Mouse (Mus musculus): ENCODE data around the gene Crabp2. TPM values are rescaled to one million over a fixed set of nuclear protein-coding genes. Genes with fewer than 3 reads are reported as not detected.

Gene Crabp2
- total and polyA plus RNA-seq, 3 experiments, result 0.23 to 1.2 TPM; not detected in 1

DNA sequence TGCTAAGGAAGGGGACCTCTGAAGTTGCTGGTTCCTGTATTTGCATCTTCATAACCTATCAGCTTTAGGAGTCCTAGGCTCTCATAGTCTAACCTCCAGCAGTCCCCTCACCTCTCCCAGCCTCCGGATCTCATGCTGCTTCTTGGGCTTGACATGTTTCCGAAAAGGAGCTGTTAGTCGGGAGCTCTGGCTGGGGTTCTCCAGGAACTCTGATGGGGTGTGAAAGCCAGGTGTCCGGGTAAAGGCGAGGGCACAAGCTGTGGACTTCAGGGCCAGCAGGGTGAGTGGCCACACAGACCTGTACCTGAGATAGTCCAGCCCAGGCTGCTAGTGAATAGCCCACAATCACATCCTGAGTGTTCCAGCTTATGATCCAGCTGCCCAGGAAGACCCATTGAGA lies 21.0 kb upstream of the Crabp2 start:
- Histone ChIP-seq H3K9ac (ENCODE audit: control insufficient read depth, low read depth, low read length, poor library complexity, severe bottlenecking) (no peak overlapping the region), H3K79me2 (ENCODE audit: control insufficient read depth, insufficient read depth, low read length, poor library complexity) (peaks cover 36% of the 10 kb centered on the region), H3K4me1 (ENCODE audit: control insufficient read depth in 1 of 2, insufficient read depth in 2 of 2, low read length in 2 of 2) (peaks cover 0 to 15% of the 10 kb centered on the region in 2 experiments; a peak in 2 of 4 replicates), H3K36me3 (ENCODE audit: control insufficient read depth in 1 of 2, insufficient read depth in 2 of 2, low read length in 2 of 2) (peaks cover 3 to 18% of the 10 kb centered on the region in 2 experiments; a peak in 3 of 4 replicates), H3K9me3 (replicated peaks; ENCODE audit: insufficient read depth, low read length) (no peaks in the 10 kb centered on the region), H3K27me3 (ENCODE audit: control insufficient read depth in 1 of 2, insufficient read depth in 2 of 2, low read length in 2 of 2) (no peaks in the 10 kb centered on the region), H3K4me3 (ENCODE audit: control insufficient read depth in 1 of 2, insufficient read depth in 1 of 2, low read depth in 2 of 2, low read length in 2 of 2) (no peak overlapping the region), H3K27ac (ENCODE audit: control insufficient read depth, low read depth, low read length) (no peak overlapping the region)
- TF ChIP-seq GABPA (IDR thresholded peaks at IDR 0.05; ENCODE audit: low read depth, low read length) (no peak), BHLHE40 (IDR thresholded peaks at IDR 0.05; ENCODE audit: borderline replicate concordance, low read depth, low read length) (no peak), MYC (IDR thresholded peaks at IDR 0.05; ENCODE audit: low read depth, low read length) (no peak), MEF2A (IDR thresholded peaks at IDR 0.05; ENCODE audit: extremely low read depth, insufficient replicate concordance, low read depth, low read length, poor library complexity, severe bottlenecking) (no peak), POLR2AphosphoS2 (IDR thresholded peaks at IDR 0.05; ENCODE audit: low read length) (no peak), ZC3H11A (IDR thresholded peaks at IDR 0.05; ENCODE audit: low read depth, low read length) (no peak), ZNF384 (IDR thresholded peaks at IDR 0.05; ENCODE audit: low read depth, low read length) (no peak), POLR2AphosphoS5 (IDR thresholded peaks at IDR 0.05; ENCODE audit: borderline replicate concordance, low read depth, low read length) (no peak), CHD2 (IDR thresholded peaks at IDR 0.05; ENCODE audit: low read length) (no peak), EP300 (IDR thresholded peaks at IDR 0.05; ENCODE audit: low read depth in 1 of 2, low read length in 2 of 2) (no peak), E2F4 (IDR thresholded peaks at IDR 0.05; ENCODE audit: borderline replicate concordance, low read depth, low read length) (no peak), RCOR1 (IDR thresholded peaks at IDR 0.05; ENCODE audit: low read depth, low read length) (no peak), MYB (IDR thresholded peaks at IDR 0.05; ENCODE audit: low read depth, low read length) (no peak), USF1 (IDR thresholded peaks at IDR 0.05; ENCODE audit: low read depth, low read length) (no peak), SMC3 (IDR thresholded peaks at IDR 0.05; ENCODE audit: low read depth, low read length) (no peak), ZKSCAN1 (IDR thresholded peaks at IDR 0.05; ENCODE audit: low read depth, low read length) (no peak)
- DNase-seq (ENCODE audit: low read depth, low spot score), result no peak

DNA sequence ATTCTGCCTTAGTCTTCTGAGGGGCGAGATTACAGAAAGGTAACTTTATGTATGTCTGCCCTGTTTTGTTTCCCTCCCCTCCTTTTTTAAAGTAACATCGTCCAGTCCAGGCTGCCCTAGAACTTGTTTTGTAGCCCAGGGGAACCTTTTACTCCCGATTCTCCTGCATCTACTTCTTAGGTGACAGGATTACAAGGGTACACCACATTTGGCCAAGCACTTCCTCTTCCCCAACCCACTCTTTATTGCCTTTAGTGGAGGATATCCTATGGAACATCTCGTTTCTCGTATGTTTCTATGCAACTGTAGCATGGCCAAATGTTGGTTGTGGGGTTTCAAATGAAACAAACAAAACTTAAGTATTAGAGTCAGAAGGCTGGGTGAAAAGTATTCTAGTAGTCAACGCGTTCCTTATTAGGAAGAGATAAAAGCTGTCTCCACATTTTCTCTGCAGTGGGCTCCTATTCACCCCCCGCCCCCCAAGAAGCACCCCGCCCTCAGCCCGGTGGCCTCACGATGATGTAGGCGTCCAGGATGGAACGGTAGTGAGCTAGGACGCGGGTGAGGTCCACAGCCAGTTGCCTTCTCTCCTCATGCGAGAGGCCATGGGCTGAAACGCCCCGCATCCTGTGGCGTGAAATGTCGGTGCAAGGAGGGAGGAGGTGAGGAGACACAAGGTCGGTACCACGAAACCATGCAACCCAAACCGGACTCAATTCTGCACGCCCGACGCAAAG lies 19.0 kb upstream of the Crabp2 start:
- TF ChIP-seq TAL1 (IDR thresholded peaks at IDR 0.05; ENCODE audit: low read length) (no peak), RAD21 (IDR thresholded peaks at IDR 0.05; ENCODE audit: low read depth, low read length) (no peak), RCOR1 (IDR thresholded peaks at IDR 0.05; ENCODE audit: low read depth, low read length) (no peak), TBP (IDR thresholded peaks at IDR 0.05; ENCODE audit: low read depth, low read length) (peak; percentile 62; the same call in 1 of the 2 replicates), MEF2A (IDR thresholded peaks at IDR 0.05; ENCODE audit: extremely low read depth, insufficient replicate concordance, low read depth, low read length, poor library complexity, severe bottlenecking) (no peak), POLR2A (IDR thresholded peaks at IDR 0.05; ENCODE audit: control insufficient read depth in 1 of 2, insufficient read depth in 1 of 2, low read depth in 1 of 2, low read length in 2 of 2, poor library complexity in 1 of 2) (peak in 1 of 2 experiments; percentile 39; a peak in 2 of 4 replicates), CHD1 (IDR thresholded peaks at IDR 0.05; ENCODE audit: low read depth, low read length) (peak; percentile 56; the same call in 1 of the 2 replicates), HCFC1 (IDR thresholded peaks at IDR 0.05; ENCODE audit: low read depth, low read length) (peak; percentile 69; the same call in 1 of the 2 replicates), E2F4 (IDR thresholded peaks at IDR 0.05; ENCODE audit: borderline replicate concordance, low read depth, low read length) (no peak), MYC (IDR thresholded peaks at IDR 0.05; ENCODE audit: low read depth, low read length) (no peak), POLR2AphosphoS2 (IDR thresholded peaks at IDR 0.05; ENCODE audit: low read length) (0 out of 2 replicates have a peak, but pooled peaks have one; percentile 3), GABPA (IDR thresholded peaks at IDR 0.05; ENCODE audit: low read depth, low read length) (no peak), UBTF (IDR thresholded peaks at IDR 0.05; ENCODE audit: borderline replicate concordance, insufficient read depth, low read depth, low read length) (no peak)
- H3K9me3 ChIP-seq (replicated peaks; ENCODE audit: insufficient read depth, low read length), result no peaks in the 10 kb centered on the region
- peaks cover 9 to 31% of the 10 kb centered on the region in 2 experiments for H3K36me3 ChIP-seq (ENCODE audit: control insufficient read depth in 1 of 2, insufficient read depth in 2 of 2, low read length in 2 of 2)
- H3K9ac ChIP-seq (ENCODE audit: control insufficient read depth, low read depth, low read length, poor library complexity, severe bottlenecking), result peak overlapping the region; percentile 69
- H3K27ac ChIP-seq (ENCODE audit: control insufficient read depth, low read depth, low read length), result peak overlapping the region; percentile 57
- peaks cover 0 to 18% of the 10 kb centered on the region in 2 experiments; a peak in 2 of 4 replicates for H3K4me1 ChIP-seq (ENCODE audit: control insufficient read depth in 1 of 2, insufficient read depth in 2 of 2, low read length in 2 of 2)
- peak; percentile 83 for DNase-seq (ENCODE audit: low read depth, low spot score)
- no peaks in the 10 kb centered on the region for H3K27me3 ChIP-seq (ENCODE audit: control insufficient read depth in 1 of 2, insufficient read depth in 2 of 2, low read length in 2 of 2)
- H3K79me2 ChIP-seq (ENCODE audit: control insufficient read depth, insufficient read depth, low read length, poor library complexity), result peaks cover 51% of the 10 kb centered on the region
- peak overlapping the region; percentile 74 to 82 for H3K4me3 ChIP-seq (ENCODE audit: control insufficient read depth in 1 of 2, insufficient read depth in 1 of 2, low read depth in 2 of 2, low read length in 2 of 2)
